Mouse (Mus musculus) splenic B cell, adult 2 months (primary cell): ENCODE results near the gene Farp1.

Experiments
- DNase-seq: peaks from one replicate; pipeline ENCODE4 v3.0.0-alpha.2; 2011; ENCODE audit warnings: low read depth, low spot score
- H3K27me3 ChIP-seq: 2 replicates; pipeline ENCODE4 v1.6.1; 2012; ENCODE audit warnings: mild to moderate bottlenecking, low read length, moderate library complexity, mixed read lengths; ENCODE audit not compliant: control insufficient read depth, poor library complexity, insufficient read depth, severe bottlenecking
- H3K36me3 ChIP-seq: 2 replicates; pipeline ENCODE4 v1.6.1; 2012; ENCODE audit warnings: mild to moderate bottlenecking, low read length, moderate library complexity, mixed read lengths; ENCODE audit not compliant: control insufficient read depth, poor library complexity, insufficient read depth, severe bottlenecking

The Farp1 gene

DNA sequence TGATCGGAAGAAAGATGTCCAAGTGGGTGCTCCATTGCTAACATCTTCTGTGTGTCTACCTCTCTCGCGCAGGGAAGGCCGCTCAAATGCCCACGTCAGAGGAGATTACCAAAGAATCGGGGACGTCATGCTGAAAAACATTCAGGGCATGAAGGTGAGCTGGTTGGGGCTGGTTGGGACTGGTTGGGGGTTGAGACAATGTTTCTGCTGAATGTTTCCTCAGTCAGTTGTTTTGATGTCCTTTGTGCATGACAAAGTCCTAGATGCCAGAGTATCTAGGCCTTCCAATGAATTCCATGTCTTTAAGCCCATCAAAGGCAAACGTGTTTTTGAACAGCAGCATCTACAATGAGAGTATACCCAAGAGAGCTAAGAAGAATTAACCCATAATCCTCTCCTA lies 232.8 kb downstream of the Farp1 start:
- Histone ChIP-seq H3K27me3 (no peaks in the 10 kb centered on the region), H3K36me3 (no peaks in the 10 kb centered on the region)
- no peak for DNase-seq

DNA sequence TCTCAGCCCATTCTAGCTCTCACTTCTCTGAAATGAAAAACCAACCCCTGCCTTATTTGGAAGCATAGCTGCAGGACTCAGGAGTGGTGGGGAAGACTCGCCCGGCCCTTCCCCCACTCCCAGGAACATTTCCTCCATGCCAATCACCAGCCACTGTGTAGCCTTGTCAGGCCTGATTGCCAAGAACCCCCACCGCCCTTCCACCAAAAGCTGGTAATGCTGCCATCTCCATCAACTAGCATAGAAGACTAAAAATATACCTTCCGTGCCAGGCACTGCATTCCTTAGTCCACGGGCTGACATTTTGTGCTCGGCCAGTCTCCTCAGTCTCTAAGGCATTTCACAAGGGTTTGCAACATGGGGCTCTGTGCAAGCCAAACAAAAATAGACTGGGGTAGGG lies 235.5 kb downstream of the Farp1 start:
- DNase-seq = no peak
- Histone ChIP-seq H3K36me3 (no peaks in the 10 kb centered on the region), H3K27me3 (no peaks in the 10 kb centered on the region)

DNA sequence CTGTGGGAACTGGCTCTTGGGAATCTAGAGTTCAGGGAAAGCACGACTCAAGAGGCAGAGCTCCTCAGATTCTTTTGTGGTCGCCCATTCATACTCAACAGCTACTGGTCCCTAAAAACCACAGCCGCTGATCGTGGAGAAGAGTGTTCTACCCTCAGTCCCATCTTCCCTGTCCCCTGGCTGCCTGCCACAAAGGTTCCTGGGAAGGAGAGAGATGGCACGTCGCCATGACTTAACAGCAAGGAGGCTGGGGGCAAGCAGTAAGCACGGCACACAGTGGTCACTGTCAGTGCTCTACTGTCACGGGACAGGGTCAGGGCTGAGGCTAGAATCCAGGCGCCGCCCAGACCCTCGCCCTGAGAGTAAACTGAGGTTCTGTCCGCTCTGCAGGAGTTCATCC lies 240.0 kb downstream of the Farp1 start:
- H3K36me3 ChIP-seq = no peaks in the 10 kb centered on the region
- H3K27me3 ChIP-seq = no peaks in the 10 kb centered on the region
- no peak for DNase-seq

DNA sequence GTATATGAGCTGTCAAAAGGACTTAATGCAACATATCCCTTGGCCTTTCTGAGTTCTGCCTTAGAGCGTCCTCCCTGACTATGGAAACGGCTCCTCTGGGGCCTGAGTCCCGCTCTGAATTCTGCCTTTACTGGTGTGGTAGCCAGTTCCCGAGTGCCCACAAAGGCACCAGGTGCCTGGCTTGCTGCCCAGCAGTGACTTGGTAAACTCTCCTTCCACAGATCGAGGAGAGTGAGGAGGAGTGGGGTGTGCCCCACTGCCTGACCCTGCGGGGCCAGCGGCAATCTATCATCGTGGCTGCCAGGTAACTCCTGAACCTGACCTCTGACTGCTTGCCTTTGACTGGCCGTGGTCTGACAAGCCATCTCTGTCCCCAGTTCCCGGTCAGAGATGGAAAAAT lies 241.0 kb downstream of the Farp1 start:
- Histone ChIP-seq H3K36me3 (no peaks in the 10 kb centered on the region), H3K27me3 (no peaks in the 10 kb centered on the region)
- DNase-seq = no peak

DNA sequence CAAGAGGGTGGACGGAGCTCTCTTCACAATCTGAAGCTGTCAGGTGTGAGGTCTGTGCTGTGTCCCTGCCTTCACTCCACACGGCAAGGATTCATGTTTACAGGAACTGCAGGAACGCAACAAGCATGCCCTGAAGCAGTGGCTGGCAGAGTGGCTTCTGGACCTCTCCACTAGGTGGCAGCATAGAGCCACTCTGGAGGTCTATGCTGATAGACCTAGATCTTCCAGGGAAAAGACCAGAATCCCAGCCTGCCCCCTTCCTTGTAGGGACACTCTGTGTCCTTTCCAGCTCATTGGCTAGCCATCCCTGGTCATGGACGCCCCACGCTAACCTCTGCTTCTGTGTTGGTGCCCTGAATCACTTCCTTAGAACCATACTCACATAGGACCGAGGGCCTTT lies 244.1 kb downstream of the Farp1 start:
- DNase-seq = peak; percentile 76
- H3K27me3 ChIP-seq = no peaks in the 10 kb centered on the region
- H3K36me3 ChIP-seq = no peaks in the 10 kb centered on the region

DNA sequence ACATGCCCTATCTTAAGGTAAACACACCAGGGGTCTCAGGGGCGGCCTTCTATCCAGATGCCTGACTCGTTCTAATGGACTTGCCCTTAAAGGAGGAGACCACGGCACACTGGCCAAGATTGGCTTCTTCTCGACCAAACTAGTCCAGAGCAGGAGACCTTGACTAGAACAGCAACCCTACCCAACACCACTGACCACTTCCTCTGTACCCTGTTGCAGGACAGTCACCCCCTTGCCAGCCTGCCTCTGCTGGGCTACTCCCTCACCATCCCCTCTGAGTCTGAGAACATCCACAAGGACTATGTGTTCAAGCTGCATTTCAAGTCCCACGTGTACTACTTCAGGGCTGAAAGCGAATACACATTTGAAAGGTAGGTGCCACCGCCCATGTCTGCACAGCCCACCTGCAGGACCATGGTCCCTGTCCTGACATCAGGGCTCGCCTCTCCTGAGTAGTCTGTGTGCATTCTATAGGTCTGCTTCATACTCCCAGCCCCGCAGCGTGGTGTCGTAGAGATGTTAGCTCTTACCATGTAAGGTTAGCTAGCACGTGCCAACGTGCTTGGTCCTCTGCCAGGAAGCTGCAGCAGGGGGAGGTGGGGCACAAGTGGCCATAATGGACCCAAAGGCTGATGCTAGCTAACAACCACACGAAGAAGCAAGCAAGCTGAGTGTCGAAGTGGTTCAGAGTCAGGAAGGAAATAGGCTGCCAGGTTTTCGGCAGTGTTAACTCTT lies 245.8 kb downstream of the Farp1 start:
- no peaks in the 10 kb centered on the region for H3K27me3 ChIP-seq
- H3K36me3 ChIP-seq = no peaks in the 10 kb centered on the region; the same call in 1 of the 2 replicates
- DNase-seq = no peak

DNA sequence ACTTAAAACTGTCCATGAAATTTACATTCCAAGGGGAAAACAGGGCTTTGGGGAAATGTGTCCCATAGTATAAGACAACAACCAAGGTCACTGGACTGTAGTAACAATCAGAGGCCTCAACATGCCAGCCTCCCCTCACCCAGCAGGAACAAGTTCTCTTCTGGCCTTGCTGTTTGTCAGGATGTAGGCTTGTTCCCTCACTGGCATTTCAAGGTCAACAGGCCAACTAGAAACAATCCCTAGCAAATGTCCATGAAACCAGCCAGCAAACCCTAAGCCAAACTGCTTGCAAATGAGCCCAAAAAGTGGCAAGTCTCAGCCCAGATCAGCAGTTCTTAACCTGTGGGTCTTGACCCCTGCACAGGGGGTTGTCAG lies 246.3 kb downstream of the Farp1 start:
- Histone ChIP-seq H3K27me3 (no peaks in the 10 kb centered on the region), H3K36me3 (peaks cover 5% of the 10 kb centered on the region)
- DNase-seq = no peak

DNA sequence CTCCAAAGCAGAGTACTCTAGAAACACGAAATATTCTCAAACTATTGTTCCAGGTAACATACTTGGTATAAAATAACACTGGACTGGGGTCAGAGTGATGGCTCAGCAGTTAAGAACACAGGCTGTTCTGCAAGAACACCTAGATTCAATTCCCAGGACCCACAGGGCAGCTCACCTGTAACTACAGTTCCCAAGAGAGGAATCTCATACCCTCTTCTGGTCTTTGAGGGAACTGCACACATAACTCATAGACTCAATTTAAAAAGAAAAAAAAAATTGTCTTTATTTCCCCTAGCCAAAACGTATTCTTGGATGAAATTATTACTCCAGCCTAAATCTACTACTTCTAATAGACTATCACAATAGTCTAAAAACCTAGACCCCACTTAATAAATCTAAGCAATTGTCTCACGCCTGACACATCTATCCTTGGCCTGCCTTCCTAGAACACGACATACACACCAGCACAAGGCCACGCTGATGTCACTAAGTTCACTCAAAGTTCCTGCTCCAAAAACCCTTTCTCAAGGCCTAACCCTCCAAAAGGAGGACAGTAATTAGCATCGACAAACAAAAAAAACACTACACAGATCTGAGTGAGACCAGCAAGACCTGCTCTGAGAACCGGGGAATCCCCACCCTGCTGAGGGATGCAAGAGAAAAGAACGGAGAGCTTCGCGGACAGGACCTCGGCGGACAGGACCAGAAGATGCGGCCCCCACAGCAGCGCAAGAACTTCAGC lies 250.6 kb downstream of the Farp1 start:
- DNase-seq = peak; percentile 31
- H3K36me3 ChIP-seq = peaks cover 13% of the 10 kb centered on the region
- no peaks in the 10 kb centered on the region for H3K27me3 ChIP-seq

DNA sequence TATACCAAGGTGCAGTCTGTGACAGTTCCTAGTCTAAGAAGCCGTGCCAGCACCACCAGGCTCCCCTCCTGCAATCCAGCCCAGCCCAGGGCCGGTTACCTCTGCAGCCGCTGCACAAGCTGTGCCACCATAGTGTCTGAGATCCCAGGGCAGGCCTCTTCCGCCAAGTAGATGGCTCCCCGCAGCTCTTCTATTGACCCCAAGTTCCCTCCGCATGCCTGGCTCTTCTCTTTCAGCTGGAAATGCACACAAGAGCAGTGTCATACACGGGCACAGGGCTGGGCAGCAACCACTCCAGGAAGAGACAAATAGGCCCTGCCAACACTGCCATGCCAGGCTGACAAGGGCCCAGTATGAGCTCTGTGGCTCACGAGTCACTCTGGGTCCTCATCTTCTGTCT lies 256.9 kb downstream of the Farp1 start:
- Histone ChIP-seq H3K27me3 (no peaks in the 10 kb centered on the region), H3K36me3 (peaks cover 21% of the 10 kb centered on the region)
- no peak for DNase-seq

DNA sequence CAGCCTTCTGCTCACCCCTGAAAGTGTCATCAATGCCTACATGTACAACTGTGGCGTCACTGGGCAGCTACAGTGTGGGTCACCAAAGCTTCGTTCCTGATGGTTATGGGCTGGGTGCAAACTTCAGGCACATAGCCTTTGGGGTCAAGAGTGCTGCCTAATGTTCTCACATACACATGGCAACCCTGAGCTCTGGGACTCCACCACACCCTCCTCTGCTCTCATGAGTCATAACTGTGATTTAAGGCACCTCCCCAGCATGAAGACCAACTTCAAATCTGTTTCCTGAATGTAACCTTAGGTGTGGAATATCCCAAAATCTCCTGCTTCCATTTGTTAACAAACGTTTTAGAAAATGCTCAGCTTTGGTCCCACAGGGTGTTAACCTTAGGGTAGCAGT lies 257.4 kb downstream of the Farp1 start:
- Histone ChIP-seq H3K36me3 (peaks cover 18% of the 10 kb centered on the region), H3K27me3 (no peaks in the 10 kb centered on the region)
- no peak for DNase-seq

DNA sequence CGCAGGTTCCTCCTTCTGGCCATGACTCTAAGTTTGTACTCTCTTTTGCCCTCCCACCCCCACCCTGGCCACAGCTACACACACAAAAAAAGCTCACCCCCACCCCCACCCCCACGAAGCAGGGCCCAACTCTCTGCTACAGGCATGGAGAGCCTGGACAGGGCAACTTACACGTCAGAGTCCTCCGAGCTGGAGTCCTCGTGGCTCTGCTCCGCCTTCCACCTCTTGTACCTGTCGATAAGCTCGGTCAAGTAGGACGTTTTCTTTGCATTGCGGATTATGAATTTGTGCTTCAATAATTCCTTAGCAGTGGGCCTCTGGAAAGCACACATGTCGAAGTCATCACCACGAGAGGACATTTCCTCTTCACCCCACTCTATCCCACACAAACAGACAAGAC lies 259.5 kb downstream of the Farp1 start:
- H3K27me3 ChIP-seq = no peaks in the 10 kb centered on the region
- no peak for DNase-seq
- peaks cover 18% of the 10 kb centered on the region for H3K36me3 ChIP-seq

DNA sequence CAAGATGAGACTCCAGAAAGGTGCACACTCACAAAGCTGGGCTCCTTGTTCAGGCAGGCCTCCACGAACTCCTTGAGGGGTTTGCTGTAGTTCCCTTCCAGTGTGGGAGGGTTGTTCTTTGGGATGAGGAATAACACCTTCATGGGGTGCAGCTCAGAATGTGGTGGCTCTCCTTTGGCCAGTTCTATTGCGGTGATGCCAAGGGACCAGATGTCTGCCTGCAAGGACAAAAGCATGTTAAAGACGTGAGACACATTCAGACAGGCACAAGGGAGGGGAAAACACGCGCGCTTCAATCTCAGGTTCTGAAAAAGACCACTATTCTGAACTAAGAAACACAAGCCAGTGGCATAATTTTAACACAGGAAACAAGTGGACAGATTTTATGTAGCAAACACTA lies 262.1 kb downstream of the Farp1 start:
- H3K36me3 ChIP-seq = peaks cover 16% of the 10 kb centered on the region
- no peak for DNase-seq

DNA sequence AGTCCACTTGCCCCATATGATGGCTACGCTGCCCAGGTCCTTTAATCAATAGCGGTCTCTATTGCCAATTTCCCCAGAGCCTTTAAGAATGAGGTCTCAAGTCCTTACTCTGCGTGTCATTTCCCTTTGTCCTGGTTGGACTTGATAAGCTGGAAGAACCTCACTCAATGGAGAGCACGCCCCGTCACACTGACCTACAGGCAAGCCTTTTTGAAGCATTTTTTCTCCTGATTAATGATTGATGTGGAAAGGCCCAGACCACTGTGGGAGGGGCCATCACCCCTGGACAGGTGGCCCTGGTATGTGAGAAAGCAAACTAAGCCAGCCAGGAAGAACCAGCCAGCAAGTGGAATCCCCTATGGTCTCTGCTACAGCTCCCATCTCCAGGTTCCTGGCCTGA lies 263.5 kb downstream of the Farp1 start:
- H3K36me3 ChIP-seq = peaks cover 15% of the 10 kb centered on the region
- no peak for DNase-seq
- no peaks in the 10 kb centered on the region for H3K27me3 ChIP-seq

More for the DNA sequence above, 262.1 kb downstream of the Farp1 start:
- no peaks in the 10 kb centered on the region for H3K27me3 ChIP-seq

DNA sequence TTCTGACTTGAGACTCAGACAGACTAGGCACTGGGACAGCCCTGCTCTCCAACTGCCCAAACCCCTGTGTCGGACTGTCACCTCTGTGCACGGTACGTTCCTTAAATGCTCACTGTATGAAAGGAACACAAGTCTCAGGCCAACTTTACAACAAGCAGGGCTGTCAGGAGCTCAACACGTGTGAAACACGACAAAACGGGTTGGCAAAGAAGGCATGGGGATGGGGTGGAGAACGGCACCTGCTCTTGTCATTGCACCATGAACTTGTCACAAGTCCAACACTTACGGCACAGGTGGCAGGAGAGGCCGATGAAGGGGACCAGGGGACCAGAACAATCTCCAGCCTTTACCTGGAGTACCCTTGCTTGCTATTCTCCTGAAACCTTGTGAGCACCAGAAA lies 264.1 kb downstream of the Farp1 start:
- Histone ChIP-seq H3K27me3 (no peaks in the 10 kb centered on the region), H3K36me3 (peaks cover 13% of the 10 kb centered on the region)
- DNase-seq = no peak

DNA sequence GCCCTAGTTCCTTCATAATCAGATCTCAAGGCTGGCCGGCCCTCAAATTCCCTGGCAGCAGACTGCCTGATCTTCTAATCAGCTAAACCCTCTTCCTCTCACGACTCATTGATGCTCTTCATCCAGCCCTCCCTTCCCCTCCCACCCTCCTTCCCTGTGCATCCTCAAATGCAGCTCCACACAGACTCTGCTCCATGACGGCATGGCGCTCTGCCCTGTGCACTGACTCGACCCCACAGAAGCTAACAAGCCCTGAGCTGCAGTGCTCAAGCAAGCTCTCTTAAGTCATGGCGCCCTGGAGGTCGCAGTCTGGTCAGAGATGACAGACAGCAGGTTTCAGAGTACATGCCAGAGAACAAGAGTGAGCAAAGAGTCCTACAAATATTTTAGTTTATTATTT lies 269.5 kb downstream of the Farp1 start:
- no peak for DNase-seq
- Histone ChIP-seq H3K36me3 (peaks cover 7% of the 10 kb centered on the region; the same call in 1 of the 2 replicates), H3K27me3 (no peaks in the 10 kb centered on the region)
